Mouse (Mus musculus) megakaryocyte-erythroid progenitor cell, adult 5 weeks (primary cell): ENCODE measurements around the gene Gm3149. TPM values are rescaled to one million over a fixed set of nuclear protein-coding genes. Genes with fewer than 3 reads are reported as not detected.

Source experiments
- polyA plus RNA-seq: library from polyadenylated mRNA; stranded (reverse); fragments of >175 nt; gene quantifications from 2 replicates; pipeline ENCODE4 v1.2.3, GENCODE M21; 2012

The Gm3149 gene
- polyA plus RNA-seq = not detected in 2 replicates

GRCm38 (mm10) chr14:4316983-4317382, at the start of gene Gm3149:
Gene Gm3149 (plus strand): TSS chr14:4317283.

GRCm38 (mm10) chr14:4334476-4335080, 17.5 kb downstream of the Gm3149 start, which contains the start of gene 2610042L04Rik:
Gene 2610042L04Rik (plus strand): TSS chr14:4334763.

Other genes with a start within 250 kb of the Gm3149 start
- not detected in 2 replicates for gene Gm3115, start 233.2 kb upstream of the Gm3149 start, polyA plus RNA-seq
- gene Gm8108, start 206.8 kb upstream of the Gm3149 start, polyA plus RNA-seq = not detected in 2 replicates
- gene Gm3127, start 152.3 kb upstream of the Gm3149 start, polyA plus RNA-seq = not detected in 2 replicates
- gene Gm2974, start 134.7 kb upstream of the Gm3149 start, polyA plus RNA-seq = not detected in 2 replicates
- not detected in 2 replicates for gene Gm3138, start 67.7 kb upstream of the Gm3149 start, polyA plus RNA-seq
- gene 2610042L04Rik, start 17.5 kb downstream of the Gm3149 start, polyA plus RNA-seq = not detected in 2 replicates
- gene Gm3159, start 80.2 kb downstream of the Gm3149 start, polyA plus RNA-seq = not detected in 2 replicates
- not detected in 2 replicates for gene Gm3164, start 98.2 kb downstream of the Gm3149 start, polyA plus RNA-seq
- gene Gm3173, start 113.7 kb downstream of the Gm3149 start, polyA plus RNA-seq = not detected in 2 replicates
- gene Gm3182, start 164.5 kb downstream of the Gm3149 start, polyA plus RNA-seq = not detected in 2 replicates
- gene Gm3047, start 238.1 kb downstream of the Gm3149 start, polyA plus RNA-seq = not detected in 2 replicates